Mouse (Mus musculus) stomach, postnatal 0 days (tissue): ENCODE measurements around the gene Psmc3. TPM values are rescaled to one million over a fixed set of nuclear protein-coding genes. Genes with fewer than 3 reads are reported as not detected.

ENCODE experiments used
- ATAC-seq: fragments of 200-750 bp; cut with Nextera tagmentation; 2 replicates; pipeline ENCODE4 v1.8.0; 2017; ENCODE audit not compliant: low FRiP score, low TSS enrichment
- DNase-seq: peaks from one replicate; pipeline ENCODE4 v3.0.0-alpha.2; 2016; ENCODE audit warnings: low spot score
- H3K27ac ChIP-seq: fragments of 300-500 bp; sonication (generic); replicated peaks from 2 replicates; pipeline ENCODE4 v1.5.1; 2014; ENCODE audit warnings: mild to moderate bottlenecking, control low read depth
- H3K27me3 ChIP-seq: fragments of 300-500 bp; sonication (generic); 2 replicates; pipeline ENCODE4 v1.6.1; 2014; ENCODE audit warnings: low read length; ENCODE audit not compliant: control insufficient read depth, insufficient read depth
- H3K36me3 ChIP-seq: fragments of 300-500 bp; sonication (generic); 2 replicates; pipeline ENCODE4 v1.6.1; 2014; ENCODE audit warnings: low read length, mixed read lengths; ENCODE audit not compliant: control insufficient read depth, insufficient read depth
- H3K4me1 ChIP-seq: fragments of 300-500 bp; sonication (generic); replicated peaks from 2 replicates; pipeline ENCODE4 v1.6.1; 2014; ENCODE audit warnings: antibody characterized with exemption; ENCODE audit not compliant: control insufficient read depth, insufficient read depth
- H3K4me2 ChIP-seq: fragments of 300-500 bp; sonication (generic); replicated peaks from 2 replicates; pipeline ENCODE4 v1.6.1; 2014; ENCODE audit warnings: low read depth, mild to moderate bottlenecking, control low read depth, moderate library complexity
- H3K4me3 ChIP-seq: fragments of 300-500 bp; sonication (generic); 2 replicates; pipeline ENCODE4 v1.5.1; 2014; ENCODE audit warnings: low read depth, low read length, control low read depth
- H3K9ac ChIP-seq: fragments of 300-500 bp; sonication (generic); 2 replicates; pipeline ENCODE4 v1.6.1; 2014; ENCODE audit warnings: mild to moderate bottlenecking, low read length, control low read depth, mixed read lengths
- H3K9me3 ChIP-seq: fragments of 300-500 bp; sonication (generic); 2 replicates; pipeline ENCODE4 v1.6.1; 2016; ENCODE audit warnings: low read length; ENCODE audit not compliant: control insufficient read depth
- EP300 ChIP-seq: optimal IDR thresholded peaks from 2 replicates; pipeline ENCODE3; 2016; ENCODE audit warnings: antibody characterized with exemption
- WGBS: fragments of 180-500 bp; shearing (Covaris S2); extraction: QIAGEN DNeasy Blood & Tissue Kit; methylation state at CpG from one replicate; pipeline ENCODE4 v1.1.7; 2014; 5-methylcytosine and 5-hydroxymethylcytosine counted together
- polyA plus RNA-seq: library from polyadenylated mRNA; unstranded; fragments of >200 nt; fragmentation: Nextera tagmentation; extraction: Ambion mirVana; gene quantifications from 2 replicates; pipeline ENCODE4 v1.2.1, GENCODE M21; 2015

Gene Psmc3
- polyA plus RNA-seq, 1 experiment from 2014 or later, result 203 TPM

DNA sequence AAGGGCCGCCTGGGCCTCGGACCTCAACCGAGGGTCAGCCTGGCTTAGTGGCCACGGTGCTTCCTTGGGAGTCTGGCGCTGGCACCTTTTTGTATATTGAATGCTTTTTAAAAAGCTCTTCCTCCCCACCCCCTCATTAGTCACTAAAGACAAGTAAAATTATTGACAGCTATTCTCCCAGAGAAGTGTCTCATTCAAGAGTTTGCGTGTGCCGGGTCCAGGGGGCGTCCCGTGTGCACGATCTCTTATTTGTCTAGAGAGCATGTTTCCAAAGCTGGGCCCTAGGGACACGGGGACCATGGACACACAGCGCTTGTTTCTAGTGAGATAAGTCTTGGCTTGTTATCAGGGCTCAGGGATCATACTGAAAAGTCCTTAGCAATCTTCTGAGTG lies 61.8 kb downstream of the Psmc3 start:
- Histone ChIP-seq H3K27ac (no peak overlapping the region), H3K9ac (peak overlapping the region; percentile 64), H3K4me1 (no peaks in the 10 kb centered on the region), H3K9me3 (no peaks in the 10 kb centered on the region), H3K36me3 (no peaks in the 10 kb centered on the region), H3K27me3 (no peaks in the 10 kb centered on the region), H3K4me2 (peak overlapping the region; percentile 78), H3K4me3 (peak overlapping the region; percentile 44)
- no peak for TF ChIP-seq EP300
- WGBS, result 28% methylated on average over 12 of the region's 12 CpGs
- ATAC-seq (no peak), DNase-seq (no peak)

Other genes with a start within 250 kb of the Psmc3 start
- 151 and 155 TPM in 2 replicates for gene Mtch2, start 206.9 kb upstream of the Psmc3 start, polyA plus RNA-seq
- 19.4 and 20.7 TPM in 2 replicates for gene C1qtnf4, start 168.1 kb upstream of the Psmc3 start, polyA plus RNA-seq
- 16.4 and 18.4 TPM in 2 replicates for gene Kbtbd4, start 149.3 kb upstream of the Psmc3 start, polyA plus RNA-seq
- gene Ndufs3, start 149.2 kb upstream of the Psmc3 start, polyA plus RNA-seq, result 224 and 230 TPM in 2 replicates
- 31.0 and 33.7 TPM in 2 replicates for gene Celf1, start 113.6 kb upstream of the Psmc3 start, polyA plus RNA-seq
- gene Rapsn, start 18.4 kb upstream of the Psmc3 start, polyA plus RNA-seq, result 1.3 and 1.8 TPM in 2 replicates
- 19.1 and 19.4 TPM in 2 replicates for gene Slc39a13, start 16.4 kb downstream of the Psmc3 start, polyA plus RNA-seq
- 6.4 and 7.0 TPM in 2 replicates for gene Spi1, start 28.4 kb downstream of the Psmc3 start, polyA plus RNA-seq
- gene Mybpc3, start 64.1 kb downstream of the Psmc3 start, polyA plus RNA-seq, result 0.02 and 0.07 TPM in 2 replicates
- gene Madd, start 129.8 kb downstream of the Psmc3 start, polyA plus RNA-seq, result 7.5 and 8.7 TPM in 2 replicates
- 1.8 and 2.2 TPM in 2 replicates for gene Nr1h3, start 148.8 kb downstream of the Psmc3 start, polyA plus RNA-seq
- gene Acp2, start 148.9 kb downstream of the Psmc3 start, polyA plus RNA-seq, result 11.6 and 13.5 TPM in 2 replicates
- gene Ddb2, start 183.0 kb downstream of the Psmc3 start, polyA plus RNA-seq, result 11.0 and 12.5 TPM in 2 replicates
- 46.2 and 52.2 TPM in 2 replicates for gene Pacsin3, start 201.9 kb downstream of the Psmc3 start, polyA plus RNA-seq
- gene Arfgap2, start 211.0 kb downstream of the Psmc3 start, polyA plus RNA-seq, result 46.7 and 48.1 TPM in 2 replicates